Mouse (Mus musculus) lung, adult 2 months (tissue): ENCODE measurements at regions not wholly inside any gene's neighbourhood (a gene's known extent, or its start where the extent isn't known, plus 50 kb on each side); places are given as distances from the start of the nearest gene placed in this dataset.

Experiments
- DNase-seq: peaks from one replicate; pipeline ENCODE4 v3.0.0; 2022
- H3K4me1 ChIP-seq: fragments of 200-500 bp; 2 replicates; pipeline ENCODE4 v1.6.1; 2011; ENCODE audit warnings: low read length; ENCODE audit not compliant: control insufficient read depth, insufficient read depth
- H3K4me3 ChIP-seq: fragments of 200-500 bp; replicated peaks from 2 replicates; pipeline ENCODE3; 2011; ENCODE audit warnings: low read depth, mild to moderate bottlenecking, control low read depth, low read length; ENCODE audit errors: extremely low read depth
- CTCF ChIP-seq: fragments of 200-500 bp; IDR thresholded peaks from 2 replicates; pipeline ENCODE4 v1.5.1; 2011; ENCODE audit warnings: mild to moderate bottlenecking, low read length, control low read depth; ENCODE audit not compliant: insufficient read depth
- POLR2A ChIP-seq: fragments of 200-500 bp; IDR thresholded peaks from 2 replicates; pipeline ENCODE4 v1.6.1; 2011; ENCODE audit warnings: low read depth, mild to moderate bottlenecking, control low read depth, low read length, borderline replicate concordance; ENCODE audit errors: extremely low read depth
- WGBS: fragments of 180-500 bp; shearing (Covaris S2); methylation state at CpG from one replicate; pipeline ENCODE4 v1.1.7; 2018; 5-methylcytosine and 5-hydroxymethylcytosine counted together

DNA sequence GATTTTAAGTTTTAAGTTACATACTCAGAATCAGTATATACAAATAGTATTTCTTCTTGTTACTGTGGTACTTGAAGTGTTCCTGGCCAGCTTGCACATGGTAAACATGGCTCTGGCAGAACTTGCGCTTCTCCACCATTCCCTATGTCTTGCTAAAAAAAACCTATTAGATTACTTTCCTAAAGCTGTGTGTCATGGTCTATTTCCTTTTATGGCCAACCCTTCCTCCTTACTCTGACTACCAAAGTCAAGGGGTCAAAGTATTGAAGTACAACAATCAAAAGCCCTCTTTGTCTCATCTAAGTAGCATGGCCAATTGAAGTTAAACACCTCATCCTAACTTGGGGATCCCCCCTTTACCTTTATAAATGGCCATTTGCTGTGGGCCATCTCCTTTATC lies 223.6 kb upstream of the 2610001J05Rik start:
- TF ChIP-seq CTCF (no peak), POLR2A (no peak)
- Histone ChIP-seq H3K4me1 (no peaks in the 10 kb centered on the region), H3K4me3 (no peak overlapping the region)
- no peak for DNase-seq
- 77% methylated on average over 1 of the region's 1 CpGs for WGBS

DNA sequence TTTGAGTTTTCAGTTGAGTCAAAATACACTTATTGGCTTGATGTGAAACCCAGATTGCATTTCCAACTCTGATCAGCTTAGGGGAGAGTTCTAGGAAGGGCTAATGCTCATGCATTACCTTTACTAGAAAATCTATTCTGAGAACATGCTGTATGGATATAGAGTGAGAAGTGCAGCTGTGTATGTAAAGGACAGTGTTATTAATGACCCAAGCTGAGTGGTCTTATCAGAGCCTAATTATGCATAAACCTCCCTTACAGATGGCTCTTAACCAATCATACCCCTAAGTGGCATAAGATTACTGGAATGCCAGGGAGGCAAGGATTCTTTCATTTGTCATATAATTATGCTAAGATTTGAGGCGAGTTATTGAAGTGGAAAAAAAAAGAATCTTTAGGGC lies 210.6 kb upstream of the 2610001J05Rik start:
- TF ChIP-seq CTCF (no peak), POLR2A (no peak)

DNA sequence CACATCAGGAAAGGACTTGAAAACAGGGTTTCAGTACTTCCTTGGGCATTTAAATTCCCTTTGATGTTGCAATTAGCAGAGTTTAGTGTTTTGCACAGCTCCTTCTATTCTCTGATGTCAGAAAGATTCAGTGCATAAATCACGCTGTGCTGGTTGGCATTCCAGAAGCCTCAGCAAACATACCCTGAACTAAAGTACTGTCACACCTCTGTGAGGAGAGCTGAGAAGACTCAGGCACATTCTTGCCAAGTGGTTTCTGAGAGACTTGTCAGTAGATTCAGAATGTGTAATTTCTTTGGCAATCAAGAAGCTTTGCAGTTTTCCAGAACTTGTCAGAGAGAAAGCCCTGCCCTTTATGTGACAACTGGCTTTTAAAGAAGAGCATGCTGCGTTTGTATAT lies 192.4 kb upstream of the 2610001J05Rik start:
- H3K4me1 ChIP-seq = no peaks in the 10 kb centered on the region
- no peak for TF ChIP-seq CTCF
- no peak for TF ChIP-seq POLR2A
- WGBS = 54% methylated on average over 2 of the region's 2 CpGs
- no peak for DNase-seq
- H3K4me3 ChIP-seq = no peak overlapping the region

More for the DNA sequence above, 210.6 kb upstream of the 2610001J05Rik start:
- Histone ChIP-seq H3K4me1 (no peaks in the 10 kb centered on the region), H3K4me3 (no peak overlapping the region)
- DNase-seq = no peak
- 45% methylated on average over 1 of the region's 1 CpGs for WGBS

DNA sequence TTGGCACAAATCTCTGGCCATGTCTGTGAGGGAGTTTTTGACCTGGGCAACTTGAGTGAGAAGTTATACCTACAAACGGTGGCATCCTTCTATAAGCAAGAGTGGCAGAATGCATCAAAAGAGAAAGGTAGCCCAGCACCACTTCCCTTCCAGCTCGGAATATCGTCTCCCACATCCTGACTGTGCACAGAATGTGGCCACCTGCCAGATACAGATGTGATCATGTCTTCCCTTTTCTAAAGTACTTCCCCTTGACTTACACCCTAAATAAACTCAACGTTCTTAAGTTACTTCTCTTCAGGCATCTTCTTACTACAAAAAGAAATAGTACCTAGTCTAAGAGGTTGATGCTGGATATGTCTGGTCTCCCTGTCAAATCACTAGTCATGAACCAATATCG lies 175.2 kb upstream of the 2610001J05Rik start:
- WGBS = 64% methylated on average over 5 of the region's 5 CpGs
- TF ChIP-seq CTCF (no peak), POLR2A (no peak)
- no peak for DNase-seq
- H3K4me1 ChIP-seq = no peaks in the 10 kb centered on the region
- no peak overlapping the region for H3K4me3 ChIP-seq

DNA sequence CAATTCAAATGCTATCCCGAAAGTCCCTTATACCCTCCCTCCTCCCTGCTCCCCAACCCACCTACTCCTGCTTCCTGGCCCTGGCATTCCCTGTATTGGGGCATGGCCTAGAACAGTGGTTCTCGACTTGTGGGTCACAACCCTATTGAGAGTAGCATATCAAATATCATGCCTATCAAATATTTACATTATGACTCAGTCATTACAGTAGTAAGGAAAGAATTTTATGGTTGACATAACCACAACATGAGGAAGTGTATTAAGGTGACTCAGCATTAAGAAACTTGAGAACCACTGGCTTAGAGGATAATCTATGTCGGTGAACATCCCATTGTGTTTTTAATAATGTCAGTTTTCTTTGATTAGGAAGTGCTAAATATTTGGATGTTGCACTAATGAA lies 173.3 kb upstream of the 2610001J05Rik start:
- TF ChIP-seq POLR2A = no peak
- no peak for TF ChIP-seq CTCF
- DNase-seq = no peak
- H3K4me3 ChIP-seq = no peak overlapping the region
- WGBS = 53% methylated on average over 3 of the region's 3 CpGs
- H3K4me1 ChIP-seq = no peaks in the 10 kb centered on the region

DNA sequence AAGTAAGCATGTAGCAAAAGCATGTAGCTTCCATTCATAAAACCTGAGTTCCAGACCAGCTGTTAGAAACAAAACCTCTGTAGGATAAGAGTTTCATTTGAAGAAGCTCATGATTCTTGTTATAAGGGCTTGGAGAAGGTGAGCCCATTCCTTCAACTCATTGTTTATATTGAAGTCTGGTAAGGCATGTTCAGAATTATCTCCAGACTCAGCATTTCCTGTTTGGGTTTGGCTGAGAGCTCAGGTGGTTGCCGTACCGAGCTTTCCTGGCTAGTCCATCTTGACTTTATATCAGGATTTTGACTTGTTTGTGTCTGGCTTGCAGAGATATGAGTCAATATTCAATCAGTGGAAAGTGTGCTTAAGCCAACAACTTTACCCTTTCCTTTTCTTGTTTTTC lies 154.6 kb upstream of the 2610001J05Rik start:
- no peak for TF ChIP-seq POLR2A
- no peak for TF ChIP-seq CTCF
- Histone ChIP-seq H3K4me1 (no peaks in the 10 kb centered on the region), H3K4me3 (no peak overlapping the region)
- DNase-seq = no peak
- 15% methylated on average over 2 of the region's 2 CpGs for WGBS

DNA sequence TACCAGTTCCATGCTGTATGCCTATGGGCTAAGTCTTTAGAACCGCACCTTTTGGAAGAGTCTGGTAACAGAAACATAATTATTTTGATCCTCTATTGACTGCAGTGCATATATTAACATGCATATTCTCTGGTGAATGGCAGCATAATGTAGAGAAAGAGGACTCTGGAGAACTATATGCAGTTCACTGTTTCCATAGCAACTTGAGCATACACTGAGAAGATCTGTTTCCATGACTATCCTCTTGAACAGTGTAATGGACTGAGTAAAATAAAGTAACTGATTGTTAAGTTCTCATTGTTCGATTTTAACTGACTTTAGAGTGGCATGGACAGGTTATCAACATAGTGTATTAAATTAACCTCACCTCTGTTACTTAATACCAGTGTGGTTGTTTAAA lies 147.6 kb upstream of the 2610001J05Rik start:
- WGBS = 64% methylated on average over 2 of the region's 2 CpGs
- TF ChIP-seq POLR2A (no peak), CTCF (no peak)
- DNase-seq = no peak
- no peaks in the 10 kb centered on the region for H3K4me1 ChIP-seq
- no peak overlapping the region for H3K4me3 ChIP-seq

DNA sequence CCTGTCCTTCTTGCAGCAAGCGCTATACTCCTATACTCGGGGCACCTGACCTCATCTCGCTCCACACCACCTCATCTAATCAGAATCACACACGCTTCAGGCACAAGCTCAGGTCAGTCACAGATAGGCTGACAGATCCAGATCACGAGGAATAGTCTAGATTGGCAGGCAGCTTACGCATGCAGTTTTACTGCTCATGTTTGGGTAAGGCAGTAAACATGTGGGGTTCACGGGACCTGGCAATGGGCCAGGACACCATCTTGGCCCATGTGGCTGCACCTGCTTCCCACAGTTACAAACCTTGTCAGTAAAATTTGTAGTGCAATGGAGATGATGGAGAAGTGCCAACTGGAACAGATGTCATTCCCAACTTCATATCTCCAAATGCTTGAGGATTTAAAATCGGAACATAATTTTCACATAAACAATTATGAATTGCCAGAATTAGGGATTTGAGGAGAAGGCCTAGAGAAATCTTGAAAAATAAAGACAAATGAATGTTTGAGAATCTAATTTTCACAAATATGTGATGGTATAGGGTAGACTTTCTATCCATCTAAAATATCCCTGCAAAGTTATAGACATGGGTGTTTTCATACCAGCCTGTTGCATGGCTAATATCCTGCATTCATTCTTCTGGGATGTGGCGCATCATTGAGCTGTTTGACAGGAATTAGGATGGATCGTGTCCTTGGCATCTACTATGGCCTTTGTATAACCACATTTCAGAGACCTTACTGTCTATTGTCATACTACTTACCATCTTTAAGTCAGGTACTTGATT lies 111.5 kb upstream of the 2610001J05Rik start:
- TF ChIP-seq CTCF = no peak
- TF ChIP-seq POLR2A = no peak
- no peak for DNase-seq
- WGBS = 80% methylated on average over 10 of the region's 10 CpGs

DNA sequence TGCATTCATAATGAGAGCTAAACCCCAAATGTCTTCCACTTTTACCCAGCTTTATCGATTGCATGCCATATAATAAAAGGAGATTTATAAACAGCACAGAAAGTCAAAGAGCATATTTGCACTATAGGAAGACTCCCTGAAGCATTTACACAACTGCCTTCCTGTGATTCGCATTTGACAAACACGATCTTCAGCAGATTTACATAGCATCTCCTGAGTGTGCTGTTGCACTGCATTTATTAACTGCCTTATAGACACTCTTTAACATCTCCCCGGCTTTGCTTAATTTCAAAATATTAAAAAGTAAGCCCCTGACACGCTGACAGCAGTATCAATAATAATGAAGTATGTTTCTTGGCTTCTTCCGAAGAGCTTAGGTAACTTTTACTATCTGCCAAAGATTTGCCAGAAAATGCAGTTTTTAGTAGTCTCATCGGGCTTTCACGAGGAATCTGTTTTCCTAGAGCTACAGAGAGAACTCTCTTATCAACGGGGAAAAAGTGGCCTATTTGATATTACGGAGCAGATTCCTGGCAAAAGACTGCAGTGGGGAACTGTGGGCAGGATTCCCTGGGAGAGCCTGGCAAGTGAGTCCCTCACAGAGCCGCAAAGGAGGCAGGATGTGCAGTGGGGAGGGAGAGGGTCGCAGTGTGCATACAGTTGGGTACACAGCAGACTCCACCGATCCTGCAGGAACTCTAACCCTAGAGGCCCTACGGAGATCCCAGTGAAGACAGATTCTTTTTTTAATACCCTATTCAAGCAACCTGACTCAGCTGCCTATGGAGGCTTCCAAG lies 103.6 kb upstream of the 2610001J05Rik start:
- no peak for DNase-seq
- no peak overlapping the region for H3K4me3 ChIP-seq
- no peaks in the 10 kb centered on the region for H3K4me1 ChIP-seq
- 68% methylated on average over 14 of the region's 14 CpGs for WGBS
- TF ChIP-seq POLR2A (no peak), CTCF (no peak)

More for the DNA sequence above, 111.5 kb upstream of the 2610001J05Rik start:
- Histone ChIP-seq H3K4me3 (no peak overlapping the region), H3K4me1 (no peaks in the 10 kb centered on the region)

DNA sequence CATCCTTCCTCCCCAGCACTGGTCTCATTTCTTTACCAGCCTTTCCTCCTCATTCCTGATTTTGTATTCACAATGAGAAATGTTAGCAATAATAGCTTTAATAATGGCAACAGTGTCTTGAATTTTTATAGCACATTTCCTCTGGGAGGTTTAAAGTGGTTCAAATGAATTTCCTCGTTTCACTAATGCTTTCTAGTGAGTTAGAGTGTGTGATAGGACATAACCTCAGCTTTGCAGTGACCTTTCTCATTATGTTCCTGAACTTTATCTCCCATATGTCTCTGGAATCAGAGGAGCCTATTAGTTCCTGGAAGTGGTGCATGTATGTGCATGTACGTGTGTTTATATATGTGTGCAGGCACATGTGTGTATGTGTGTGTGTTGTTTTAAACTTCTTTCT lies 93.2 kb upstream of the 2610001J05Rik start:
- WGBS = 63% methylated on average over 2 of the region's 2 CpGs
- Histone ChIP-seq H3K4me1 (no peaks in the 10 kb centered on the region), H3K4me3 (no peak overlapping the region)
- no peak for DNase-seq
- no peak for TF ChIP-seq CTCF
